Mouse (Mus musculus): ENCODE measurements at regions not wholly inside any gene's neighbourhood (a gene's known extent, or its start where the extent isn't known, plus 50 kb on each side); places are given as distances from the start of the nearest gene placed in this dataset.

GRCm38 (mm10) chr5:85403519-85403918 is 661.9 kb downstream of the Cenpc1 start:
- no peak for DNase-seq (ENCODE audit: low spot score)

GRCm38 (mm10) chr5:85360427-85360826 is 705.0 kb downstream of the Cenpc1 start:
- DNase-seq (ENCODE audit: low spot score) = no peak

GRCm38 (mm10) chr5:85346762-85347161 is 718.6 kb downstream of the Cenpc1 start:
- peak; percentile 14 for DNase-seq (ENCODE audit: low spot score)

- no peak for DNase-seq (ENCODE audit: low spot score)
These were observed 719.2 kb downstream of the Cenpc1 start for GRCm38 (mm10) chr5:85346066-85346649.

- no peak for DNase-seq (ENCODE audit: low spot score)
These were observed 724.0 kb downstream of the Cenpc1 start for GRCm38 (mm10) chr5:85341383-85341782.

- DNase-seq (ENCODE audit: low spot score) = no peak
These were observed 727.5 kb downstream of the Cenpc1 start for GRCm38 (mm10) chr5:85337643-85338458.

GRCm38 (mm10) chr5:85336944-85337343 is 728.4 kb downstream of the Cenpc1 start:
- DNase-seq (ENCODE audit: low spot score) = no peak
